Mouse (Mus musculus) MEL (cell line): ENCODE measurements around the gene Pygo2. TPM values are rescaled to one million over a fixed set of nuclear protein-coding genes. Genes with fewer than 3 reads are reported as not detected.
A peak's percentile ranks its signal among the peaks of the same experiment; 100 is the strongest.

Experiments
- DNase-seq: peaks from one replicate; pipeline ENCODE4 v3.0.0; 2011; ENCODE audit warnings: low read depth, low spot score
- H3K27ac ChIP-seq: 2 replicates; pipeline ENCODE4 v1.5.1; 2012; ENCODE audit warnings: low read depth, mild to moderate bottlenecking, control low read depth, low read length, moderate library complexity; ENCODE audit not compliant: control insufficient read depth
- H3K27me3 ChIP-seq, 2 experiments: fragments of 150-350 bp in 1 of 2; sonication (generic) in 1 of 2; 2 replicates each; pipeline ENCODE4 v1.6.1; 2012; ENCODE audit warnings: low read length in 2 of 2, mild to moderate bottlenecking in 2 of 2, improper control_type of control experiment in 1 of 2, moderate library complexity in 1 of 2; ENCODE audit not compliant: insufficient read depth in 2 of 2, control insufficient read depth in 1 of 2
- H3K36me3 ChIP-seq, 2 experiments: 2 replicates each; pipeline ENCODE4 v1.6.1; 2012 to 2014; ENCODE audit warnings: low read length in 2 of 2, improper control_type of control experiment in 1 of 2, inconsistent platforms in 1 of 2, mild to moderate bottlenecking in 1 of 2; ENCODE audit not compliant: insufficient read depth in 2 of 2, control insufficient read depth in 1 of 2
- H3K4me1 ChIP-seq, 2 experiments: fragments of 150-350 bp in 1 of 2; sonication (generic) in 1 of 2; 2 replicates each; pipeline ENCODE4 v1.6.1; 2012; ENCODE audit warnings: low read length in 2 of 2, improper control_type of control experiment in 1 of 2, mild to moderate bottlenecking in 1 of 2; ENCODE audit not compliant: insufficient read depth in 2 of 2, control insufficient read depth in 1 of 2
- H3K4me3 ChIP-seq, 2 experiments: fragments of 150-350 bp in 1 of 2; sonication (generic) in 1 of 2; 2 replicates each; pipeline ENCODE4 v1.5.1; 2012; ENCODE audit warnings: low read depth in 2 of 2, low read length in 2 of 2, mild to moderate bottlenecking in 2 of 2, moderate library complexity in 2 of 2, control low read depth in 1 of 2, improper control_type of control experiment in 1 of 2; ENCODE audit not compliant: control insufficient read depth in 1 of 2, insufficient read depth in 1 of 2
- H3K79me2 ChIP-seq: 2 replicates; pipeline ENCODE4 v1.6.1; 2012; ENCODE audit warnings: mild to moderate bottlenecking, low read length, moderate library complexity; ENCODE audit not compliant: control insufficient read depth, poor library complexity, insufficient read depth
- H3K9ac ChIP-seq: 2 replicates; pipeline ENCODE4 v1.6.1; 2012; ENCODE audit warnings: low read depth, mild to moderate bottlenecking, control low read depth, low read length, moderate library complexity; ENCODE audit not compliant: control insufficient read depth, poor library complexity, severe bottlenecking
- H3K9me3 ChIP-seq: fragments of 150-350 bp; sonication (generic); replicated peaks from 2 replicates; pipeline ENCODE4 v1.6.1; 2012; ENCODE audit warnings: mild to moderate bottlenecking, low read length, improper control_type of control experiment, moderate library complexity; ENCODE audit not compliant: insufficient read depth
- BHLHE40 ChIP-seq: IDR thresholded peaks from 2 replicates; pipeline ENCODE4 v1.6.1; 2012; ENCODE audit warnings: low read depth, mild to moderate bottlenecking, inconsistent platforms, low read length, improper control_type of control experiment, borderline replicate concordance
- CHD1 ChIP-seq: IDR thresholded peaks from 2 replicates; pipeline ENCODE4 v1.6.1; 2012; ENCODE audit warnings: low read depth, mild to moderate bottlenecking, inconsistent platforms, low read length, improper control_type of control experiment
- CHD2 ChIP-seq: IDR thresholded peaks from 2 replicates; pipeline ENCODE4 v1.6.1; 2011; ENCODE audit warnings: low read length, improper control_type of control experiment
- CTCF ChIP-seq, 3 experiments: IDR thresholded peaks in 2 of 3; conservative IDR thresholded peaks in 1 of 3; 2 replicates each; pipeline ENCODE4 v1.5.1; 2011 to 2012; ENCODE audit warnings: low read length in 3 of 3, low read depth in 2 of 3, mild to moderate bottlenecking in 2 of 3, improper control_type of control experiment in 1 of 3, inconsistent platforms in 1 of 3, mixed read lengths in 1 of 3, moderate library complexity in 1 of 3; ENCODE audit not compliant: control insufficient read depth in 1 of 3, insufficient read depth in 1 of 3, poor library complexity in 1 of 3, severe bottlenecking in 1 of 3
- E2F4 ChIP-seq: IDR thresholded peaks from 2 replicates; pipeline ENCODE4 v1.6.1; 2011; ENCODE audit warnings: low read depth, low read length, improper control_type of control experiment, borderline replicate concordance
- ELF1 ChIP-seq: IDR thresholded peaks from 2 replicates; pipeline ENCODE4 v1.6.1; 2014; ENCODE audit warnings: low read depth, mild to moderate bottlenecking, inconsistent platforms, low read length, improper control_type of control experiment, moderate library complexity
- GABPA ChIP-seq: IDR thresholded peaks from 2 replicates; pipeline ENCODE4 v1.6.1; 2012; ENCODE audit warnings: low read depth, mild to moderate bottlenecking, inconsistent platforms, low read length, improper control_type of control experiment, moderate library complexity
- GATA1 ChIP-seq: IDR thresholded peaks from 2 replicates; pipeline ENCODE4 v1.6.1; 2011; ENCODE audit warnings: low read depth, low read length, improper control_type of control experiment
- HCFC1 ChIP-seq: IDR thresholded peaks from 2 replicates; pipeline ENCODE4 v1.6.1; 2012; ENCODE audit warnings: low read depth, mild to moderate bottlenecking, inconsistent platforms, low read length, improper control_type of control experiment, moderate library complexity
- JUND ChIP-seq: IDR thresholded peaks from 2 replicates; pipeline ENCODE4 v1.6.1; 2011; ENCODE audit warnings: low read depth, mild to moderate bottlenecking, improper control_type of control experiment, low read length
- KAT2A ChIP-seq: conservative IDR thresholded peaks from 2 replicates; pipeline ENCODE4 v1.6.1; 2012; ENCODE audit warnings: low read depth, low read length, improper control_type of control experiment, inconsistent platforms
- MEF2A ChIP-seq: IDR thresholded peaks from 2 replicates; pipeline ENCODE4 v1.6.1; 2014; ENCODE audit warnings: low read depth, mild to moderate bottlenecking, inconsistent platforms, low read length, improper control_type of control experiment; ENCODE audit not compliant: poor library complexity, insufficient replicate concordance, severe bottlenecking; ENCODE audit errors: extremely low read depth
- MYC ChIP-seq: IDR thresholded peaks from 2 replicates; pipeline ENCODE4 v1.6.1; 2011; ENCODE audit warnings: low read depth, mild to moderate bottlenecking, low read length, improper control_type of control experiment, moderate library complexity
- NRF1 ChIP-seq: IDR thresholded peaks from 2 replicates; pipeline ENCODE4 v1.6.1; 2014; ENCODE audit warnings: low read depth, mild to moderate bottlenecking, inconsistent platforms, low read length, improper control_type of control experiment, moderate library complexity; ENCODE audit not compliant: poor library complexity, insufficient read depth, severe bottlenecking
- RCOR1 ChIP-seq: IDR thresholded peaks from 2 replicates; pipeline ENCODE4 v1.6.1; 2012; ENCODE audit warnings: low read depth, mild to moderate bottlenecking, inconsistent platforms, low read length, improper control_type of control experiment
- USF1 ChIP-seq: IDR thresholded peaks from 2 replicates; pipeline ENCODE4 v1.6.1; 2014; ENCODE audit warnings: low read depth, mild to moderate bottlenecking, inconsistent platforms, low read length, improper control_type of control experiment, moderate library complexity
- USF2 ChIP-seq, 2 experiments: IDR thresholded peaks; 2 replicates each; pipeline ENCODE4 v1.6.1; 2011 to 2012; ENCODE audit warnings: improper control_type of control experiment in 2 of 2, low read length in 2 of 2, borderline replicate concordance in 1 of 2, inconsistent platforms in 1 of 2, low read depth in 1 of 2, mild to moderate bottlenecking in 1 of 2; ENCODE audit not compliant: insufficient read depth in 1 of 2
- ZC3H11A ChIP-seq: IDR thresholded peaks from 2 replicates; pipeline ENCODE4 v1.6.1; 2012; ENCODE audit warnings: low read depth, mild to moderate bottlenecking, inconsistent platforms, low read length, improper control_type of control experiment
- ZKSCAN1 ChIP-seq: IDR thresholded peaks from 2 replicates; pipeline ENCODE4 v1.6.1; 2012; ENCODE audit warnings: low read depth, mild to moderate bottlenecking, inconsistent platforms, low read length, improper control_type of control experiment, moderate library complexity
- polyA plus RNA-seq, 2 experiments: library from polyadenylated mRNA; stranded (reverse) in 1 of 2; unstranded in 1 of 2; fragments of >175 nt in 1 of 2; fragments of >200 nt in 1 of 2; gene quantifications; 2 replicates each; pipeline versions ENCODE4 v1.2.1 to v1.2.4; 2012; ENCODE audit warnings: low replicate concordance in 2 of 2, low read depth in 1 of 2; ENCODE audit not compliant: insufficient read length in 2 of 2, insufficient read depth in 1 of 2, missing spikeins in 1 of 2
- total RNA-seq: library from RNA; depleted of rRNA; stranded (reverse); fragments of 300-350 nt; gene quantifications from 2 replicates; pipeline ENCODE4 v1.2.3, GENCODE M21; 2012

Pygo2 gene
- total and polyA plus RNA-seq, 3 experiments, result 50.3 to 61.1 TPM; not detected in 1

DNA sequence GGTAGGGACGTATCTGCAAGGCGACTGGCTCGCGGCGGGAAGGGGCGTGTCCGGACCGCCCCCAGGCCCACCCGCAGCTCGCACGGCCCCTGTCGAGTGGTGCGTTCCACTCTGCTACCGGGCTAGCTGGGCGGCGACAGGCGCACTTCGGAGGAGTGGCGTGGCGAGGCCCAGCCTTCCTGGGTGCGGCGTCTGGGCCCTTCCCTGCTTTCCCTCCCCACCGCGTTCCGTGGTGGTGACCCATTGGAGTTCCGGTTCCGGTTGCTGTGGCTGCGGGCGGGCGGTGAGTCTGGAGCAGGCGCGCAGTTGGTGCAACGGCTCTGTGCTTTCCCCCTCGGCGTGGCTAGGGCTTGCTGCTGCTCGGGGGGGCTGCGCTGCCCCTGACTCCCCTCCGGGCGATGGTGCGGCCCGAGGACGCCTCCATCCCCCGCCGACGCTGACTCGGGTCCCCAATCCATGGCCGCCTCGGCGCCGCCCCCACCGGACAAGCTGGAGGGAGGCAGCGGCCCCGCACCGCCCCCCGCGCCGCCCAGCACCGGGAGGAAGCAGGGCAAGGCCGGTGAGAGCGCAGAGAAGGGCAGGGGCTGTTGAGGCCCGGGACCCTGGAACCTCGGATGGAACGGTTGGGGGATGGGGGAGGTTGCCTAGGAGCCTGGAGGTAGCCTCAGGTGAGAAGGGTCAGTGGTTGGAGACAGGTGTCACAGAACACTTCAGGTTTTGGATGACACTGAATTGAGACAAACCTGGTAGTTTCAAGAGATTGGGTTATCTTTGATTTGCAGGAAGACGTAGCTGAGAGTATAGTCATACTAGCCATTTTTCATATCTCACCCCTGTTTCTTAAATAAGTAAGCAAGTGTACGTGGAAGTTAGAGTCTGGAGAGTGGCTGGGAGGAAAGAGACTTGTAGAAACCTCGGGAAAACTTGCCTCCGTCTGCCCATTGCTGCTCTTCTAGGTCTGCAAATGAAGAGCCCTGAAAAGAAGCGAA lies at the start of gene Pygo2 (continued):
- peak; percentile 48; the same call in 1 of the 2 replicates for TF ChIP-seq KAT2A
- TF ChIP-seq ZKSCAN1, result peak; percentile 40; the same call in 1 of the 2 replicates
- no peak for TF ChIP-seq E2F4
- TF ChIP-seq ZC3H11A, result no peak
- peak; percentile 36; the same call in 1 of the 2 replicates for TF ChIP-seq GATA1
- TF ChIP-seq BHLHE40, result 0 out of 2 replicates have a peak, but pooled peaks have one; percentile 4

DNA sequence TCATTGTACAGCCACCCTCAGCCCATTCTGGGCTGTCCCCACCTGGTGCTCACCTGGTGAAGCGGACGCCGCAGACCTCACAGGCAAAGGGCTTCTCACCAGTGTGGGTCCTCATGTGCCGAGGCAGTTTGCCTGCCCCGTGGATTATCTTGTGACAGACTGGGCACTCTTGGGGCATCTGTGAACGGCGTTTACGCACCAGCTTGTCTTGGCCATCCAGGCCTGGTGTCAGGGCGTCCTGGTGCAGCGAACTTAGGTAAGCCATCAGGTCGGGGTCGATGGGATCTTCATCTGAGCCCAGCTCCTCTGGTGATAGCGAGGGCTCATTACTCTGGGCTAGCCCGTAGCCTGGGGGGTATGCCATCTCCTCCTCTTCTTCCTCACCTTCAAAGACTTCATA lies 49.7 kb upstream of the Pygo2 start:
- Histone ChIP-seq H3K9me3 (no peaks in the 10 kb centered on the region), H3K27ac (no peak overlapping the region), H3K36me3 (no peaks in the 10 kb centered on the region), H3K79me2 (no peaks in the 10 kb centered on the region), H3K27me3 (no peaks in the 10 kb centered on the region), H3K4me1 (no peaks in the 10 kb centered on the region), H3K4me3 (no peak overlapping the region), H3K9ac (no peak overlapping the region)
- no peak for DNase-seq
- TF ChIP-seq KAT2A (no peak), CTCF (IDR thresholded peaks at IDR 0.05 in 2 of 3, conservative IDR thresholded peaks at IDR 0.05 in 1 of 3; ENCODE audit: control insufficient read depth in 1 of 3, insufficient read depth in 1 of 3, low read depth in 2 of 3, low read length in 3 of 3, poor library complexity in 1 of 3, severe bottlenecking in 1 of 3) (no peak), ELF1 (no peak), CHD2 (no peak), MYC (no peak), USF1 (no peak), CHD1 (no peak), RCOR1 (no peak), GABPA (no peak)

DNA sequence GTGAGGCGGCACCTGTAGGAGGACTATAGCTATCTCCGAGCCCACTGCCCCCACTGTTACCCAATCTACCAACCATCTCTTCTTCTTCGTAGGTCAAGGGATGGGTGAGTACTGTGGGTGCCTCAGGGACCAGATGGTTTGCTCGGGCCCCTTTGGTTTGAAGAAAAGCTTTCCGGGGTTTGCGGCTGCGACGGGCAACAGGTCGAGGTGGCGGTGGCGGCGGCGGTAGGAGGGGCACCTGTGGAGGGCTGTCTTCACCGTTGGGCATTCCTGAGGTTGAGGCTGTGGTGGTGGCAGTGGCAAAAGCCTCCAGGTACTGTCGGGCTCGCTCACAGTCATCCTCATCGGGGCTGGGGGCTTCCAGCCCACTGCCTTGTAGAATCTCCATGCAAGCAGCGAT lies 49.3 kb upstream of the Pygo2 start:
- no peak for TF ChIP-seq MEF2A
- TF ChIP-seq HCFC1, result no peak
- TF ChIP-seq USF2 (IDR thresholded peaks at IDR 0.05; ENCODE audit: borderline replicate concordance in 1 of 2, insufficient read depth in 1 of 2, low read depth in 1 of 2, low read length in 2 of 2), result no peak
- TF ChIP-seq GATA1, result no peak
- no peak for TF ChIP-seq USF1
- no peak for TF ChIP-seq NRF1
- no peak for TF ChIP-seq JUND
- Histone ChIP-seq H3K4me3 (no peak overlapping the region), H3K27ac (no peak overlapping the region), H3K79me2 (no peaks in the 10 kb centered on the region), H3K4me1 (no peaks in the 10 kb centered on the region), H3K9me3 (no peaks in the 10 kb centered on the region), H3K36me3 (no peaks in the 10 kb centered on the region), H3K27me3 (no peaks in the 10 kb centered on the region), H3K9ac (no peak overlapping the region)
- DNase-seq, result no peak
